Mouse (Mus musculus): ENCODE results near the gene E2f2. TPM values are rescaled to one million over a fixed set of nuclear protein-coding genes. Genes with fewer than 3 reads are reported as not detected.

The E2f2 gene
- polyA plus RNA-seq, 1 experiment from 2014 or later, result 2.5 TPM

DNA sequence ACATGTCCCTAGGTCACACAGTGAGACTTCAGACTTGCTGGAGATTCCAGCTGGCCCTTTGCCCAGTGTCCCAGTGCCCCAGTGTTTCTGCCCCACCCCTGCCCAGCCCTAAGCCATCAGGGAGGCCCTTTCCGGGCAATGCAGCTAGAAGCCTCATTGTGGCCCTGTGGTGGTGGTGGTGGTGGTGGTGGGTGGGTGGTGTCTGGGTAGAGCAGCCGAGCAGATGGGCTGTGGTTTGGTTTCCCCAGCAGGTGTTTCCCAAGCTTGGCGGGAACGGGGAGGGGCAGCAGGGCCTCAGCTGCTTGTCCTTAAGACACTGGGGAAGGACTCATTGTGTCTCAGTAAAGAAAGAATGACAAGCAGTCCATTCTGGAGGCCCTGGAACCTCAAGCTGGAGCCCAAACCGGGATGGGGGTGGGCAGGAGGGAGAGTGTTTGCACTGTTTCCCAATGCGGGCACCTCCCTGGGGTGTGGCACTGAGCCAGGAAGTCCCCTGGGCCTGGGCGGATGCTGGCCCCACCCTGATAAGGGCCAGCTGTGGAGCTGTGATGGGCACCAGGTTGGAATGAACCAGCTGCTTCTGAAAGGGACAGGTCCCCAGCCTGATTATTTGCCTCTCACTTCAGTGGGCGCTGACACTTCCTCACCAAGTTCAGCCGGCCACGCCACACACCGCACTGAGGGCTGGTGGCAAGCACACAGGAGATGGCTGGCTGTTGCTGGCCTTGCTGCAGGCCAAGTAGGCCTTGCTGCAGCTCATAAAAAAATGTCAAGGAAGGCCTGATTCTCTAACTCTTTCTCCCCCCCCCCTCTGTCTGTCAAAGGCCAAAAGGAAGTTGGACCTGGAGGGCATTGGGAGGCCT, 5.6 kb downstream of the E2f2 start:
- Histone ChIP-seq H3K4me1 (ENCODE audit: control insufficient read depth in 2 of 2, insufficient read depth in 2 of 2, low read length in 2 of 2) (peaks cover 37 to 55% of the 10 kb centered on the region in 2 experiments), H3K27ac (replicated peaks in 1 of 2; ENCODE audit: control insufficient read depth in 1 of 2, insufficient read depth in 1 of 2, low read depth in 2 of 2, low read length in 2 of 2) (peak overlapping the region; percentile 33 to 59), H3K9ac (ENCODE audit: low read length) (peak overlapping the region; percentile 8; the same call in 1 of the 2 replicates), H3K4me3 (ENCODE audit: control insufficient read depth in 1 of 2, insufficient read depth in 1 of 2, low read depth in 1 of 2, low read length in 2 of 2) (no peak overlapping the region), H3K9me3 (ENCODE audit: control insufficient read depth, low read length) (no peaks in the 10 kb centered on the region), H3K27me3 (ENCODE audit: control insufficient read depth, insufficient read depth, low read length) (no peaks in the 10 kb centered on the region), H3K36me3 (ENCODE audit: control insufficient read depth, insufficient read depth, low read length) (no peaks in the 10 kb centered on the region), H3K4me2 (ENCODE audit: low read length) (peak overlapping the region; percentile 21)
- no peak for ATAC-seq (ENCODE audit: insufficient number of reproducible peaks, insufficient read depth, low FRiP score, low read depth)
- WGBS, result 53% methylated on average over 11 of the region's 11 CpGs

DNA sequence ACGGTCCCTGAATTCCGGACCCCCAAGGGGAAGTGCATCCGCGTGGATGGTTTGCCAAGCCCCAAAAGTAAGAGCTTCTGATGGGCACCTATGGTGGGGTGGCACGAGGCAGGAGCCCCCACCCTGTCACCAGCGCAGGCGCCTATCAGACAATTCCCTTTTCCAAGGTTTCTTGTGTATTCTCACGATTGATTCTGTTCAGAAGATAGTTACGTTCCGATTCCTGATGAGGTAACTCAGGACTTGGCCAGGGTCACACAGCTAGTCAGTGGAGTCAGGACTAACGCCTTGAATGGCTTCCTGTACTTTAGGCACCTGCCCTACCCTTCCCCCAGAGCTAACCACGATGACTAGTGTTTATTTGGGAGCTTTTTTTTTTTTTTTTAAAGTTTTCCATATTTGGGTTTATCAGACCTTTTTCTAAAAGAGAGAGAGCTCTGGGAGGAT, 6.3 kb downstream of the E2f2 start:
- WGBS, result 74% methylated on average over 12 of the region's 12 CpGs
- Histone ChIP-seq H3K4me3 (ENCODE audit: control insufficient read depth in 1 of 2, insufficient read depth in 1 of 2, low read depth in 1 of 2, low read length in 2 of 2) (no peak overlapping the region), H3K27me3 (ENCODE audit: control insufficient read depth, insufficient read depth, low read length) (no peaks in the 10 kb centered on the region), H3K36me3 (ENCODE audit: control insufficient read depth, insufficient read depth, low read length) (no peaks in the 10 kb centered on the region), H3K4me1 (ENCODE audit: control insufficient read depth in 2 of 2, insufficient read depth in 2 of 2, low read length in 2 of 2) (peaks cover 33 to 51% of the 10 kb centered on the region in 2 experiments), H3K27ac (replicated peaks in 1 of 2; ENCODE audit: control insufficient read depth in 1 of 2, insufficient read depth in 1 of 2, low read depth in 2 of 2, low read length in 2 of 2) (peak overlapping the region; percentile 33 to 59), H3K9me3 (ENCODE audit: control insufficient read depth, low read length) (no peaks in the 10 kb centered on the region), H3K9ac (ENCODE audit: low read length) (no peak overlapping the region; the same call in 1 of the 2 replicates), H3K4me2 (ENCODE audit: low read length) (no peak overlapping the region)
- no peak for ATAC-seq (ENCODE audit: insufficient number of reproducible peaks, insufficient read depth, low FRiP score, low read depth)

DNA sequence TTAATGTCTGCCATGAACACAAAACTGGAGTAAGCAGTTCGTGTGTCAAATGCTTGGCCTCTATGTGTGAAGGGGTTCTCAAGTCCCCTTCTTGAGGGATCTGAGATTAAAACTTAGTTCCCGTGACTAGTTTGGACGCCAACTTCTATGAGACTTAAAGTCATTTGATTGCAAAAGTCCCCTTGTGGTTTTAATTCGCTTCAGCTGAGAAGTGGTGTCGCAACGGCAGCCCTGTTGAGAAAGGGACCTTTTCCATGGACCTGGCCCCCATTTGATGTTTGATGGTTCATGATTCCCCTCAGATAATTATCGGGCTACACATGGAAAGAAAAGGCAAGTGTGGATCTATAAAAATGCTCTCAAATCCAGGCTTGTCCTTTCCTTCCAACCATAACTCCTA, 7.3 kb downstream of the E2f2 start:
- Histone ChIP-seq H3K9me3 (ENCODE audit: control insufficient read depth, low read length) (no peaks in the 10 kb centered on the region), H3K9ac (ENCODE audit: low read length) (peak overlapping the region; percentile 54; the same call in 1 of the 2 replicates), H3K36me3 (ENCODE audit: control insufficient read depth, insufficient read depth, low read length) (0 out of 2 replicates have a peak, but pooled peaks cover 2% of the 10 kb centered on the region), H3K27me3 (ENCODE audit: control insufficient read depth, insufficient read depth, low read length) (no peaks in the 10 kb centered on the region), H3K4me3 (ENCODE audit: control insufficient read depth in 1 of 2, insufficient read depth in 1 of 2, low read depth in 1 of 2, low read length in 2 of 2) (no peak overlapping the region), H3K27ac (replicated peaks in 1 of 2; ENCODE audit: control insufficient read depth in 1 of 2, insufficient read depth in 1 of 2, low read depth in 2 of 2, low read length in 2 of 2) (peak overlapping the region in 1 of 2 experiments; percentile 72; a peak in 3 of 4 replicates), H3K4me1 (ENCODE audit: control insufficient read depth in 2 of 2, insufficient read depth in 2 of 2, low read length in 2 of 2) (peaks cover 29 to 43% of the 10 kb centered on the region in 2 experiments), H3K4me2 (ENCODE audit: low read length) (peak overlapping the region; percentile 66)
- no peak for ATAC-seq (ENCODE audit: insufficient number of reproducible peaks, insufficient read depth, low FRiP score, low read depth)
- WGBS, result 89% methylated on average over 7 of the region's 7 CpGs

DNA sequence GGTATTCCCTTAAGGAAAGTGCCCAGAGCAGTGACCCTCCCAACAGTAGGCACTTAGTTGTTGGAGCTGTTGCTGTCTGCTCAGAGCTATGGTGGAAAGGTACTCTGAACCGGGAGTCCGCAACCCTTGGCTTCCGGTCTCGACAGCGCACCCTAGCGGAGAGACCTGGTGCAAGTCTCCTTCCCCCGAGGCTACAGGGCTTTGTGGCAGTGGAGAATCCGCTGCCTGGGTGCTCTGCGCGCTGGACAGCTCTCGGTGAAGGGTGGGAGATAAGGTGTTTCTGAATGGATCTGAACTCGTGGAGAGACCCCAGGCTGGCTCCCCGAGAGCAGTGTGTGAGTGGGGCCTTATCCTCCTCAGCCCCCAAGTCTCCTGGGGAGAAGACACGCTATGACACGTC, 7.8 kb downstream of the E2f2 start:
- ATAC-seq (ENCODE audit: insufficient number of reproducible peaks, insufficient read depth, low FRiP score, low read depth), result peak; percentile 22; the same call in 1 of the 2 replicates
- H3K4me3 ChIP-seq (ENCODE audit: control insufficient read depth in 1 of 2, insufficient read depth in 1 of 2, low read depth in 1 of 2, low read length in 2 of 2), result peak overlapping the region; percentile 26 to 30; a peak in 3 of 4 replicates
- 0 out of 2 replicates have a peak, but pooled peaks cover 2% of the 10 kb centered on the region for H3K36me3 ChIP-seq (ENCODE audit: control insufficient read depth, insufficient read depth, low read length)
- H3K27me3 ChIP-seq (ENCODE audit: control insufficient read depth, insufficient read depth, low read length), result no peaks in the 10 kb centered on the region
- no peaks in the 10 kb centered on the region for H3K9me3 ChIP-seq (ENCODE audit: control insufficient read depth, low read length)
- WGBS, result 2% methylated on average over 15 of the region's 15 CpGs
- H3K27ac ChIP-seq (replicated peaks in 1 of 2; ENCODE audit: control insufficient read depth in 1 of 2, insufficient read depth in 1 of 2, low read depth in 2 of 2, low read length in 2 of 2), result peak overlapping the region; percentile 72 to 73
- H3K9ac ChIP-seq (ENCODE audit: low read length), result peak overlapping the region; percentile 54; the same call in 1 of the 2 replicates
- H3K4me2 ChIP-seq (ENCODE audit: low read length), result peak overlapping the region; percentile 66
- peaks cover 27 to 39% of the 10 kb centered on the region in 2 experiments for H3K4me1 ChIP-seq (ENCODE audit: control insufficient read depth in 2 of 2, insufficient read depth in 2 of 2, low read length in 2 of 2)

DNA sequence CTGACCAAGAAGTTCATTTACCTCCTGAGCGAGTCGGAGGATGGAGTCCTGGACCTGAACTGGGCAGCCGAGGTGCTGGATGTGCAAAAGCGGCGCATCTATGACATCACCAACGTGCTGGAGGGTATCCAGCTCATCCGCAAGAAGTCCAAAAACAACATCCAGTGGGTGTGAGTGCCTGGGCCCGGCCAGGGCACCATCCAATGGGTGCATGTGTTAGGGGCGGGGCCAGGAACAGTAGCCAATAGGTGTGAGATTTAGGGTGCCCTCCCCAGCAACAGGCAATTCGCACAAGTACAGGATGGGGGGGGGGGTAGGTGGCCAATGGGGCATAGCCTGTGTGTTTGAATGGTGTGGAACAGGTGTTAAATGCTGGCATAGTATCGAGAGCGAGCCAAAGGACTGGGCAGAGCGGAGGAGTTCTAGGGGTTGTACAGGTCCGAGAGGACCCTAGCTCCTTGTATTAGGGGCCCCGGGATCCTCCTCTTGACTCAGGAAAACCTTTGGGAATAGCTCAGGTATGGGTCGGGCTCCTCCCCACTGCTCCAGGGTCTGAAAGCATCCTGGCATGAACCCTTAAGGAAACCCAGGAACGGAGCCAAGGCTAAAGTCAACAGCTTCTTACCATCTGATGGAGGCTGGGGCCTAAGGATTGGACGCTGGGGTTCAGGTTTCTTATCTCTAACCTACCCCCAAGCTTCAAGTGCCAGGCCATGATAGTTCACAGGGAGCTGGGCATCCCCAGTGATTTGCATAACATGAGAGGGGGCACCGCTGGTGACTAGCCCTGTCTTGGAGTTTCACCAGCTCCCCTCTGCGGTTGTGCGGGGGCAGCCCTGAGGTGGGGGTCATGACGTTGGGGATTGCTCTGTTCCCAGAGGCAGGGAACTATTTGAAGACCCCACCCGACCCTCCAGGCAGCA, 8.5 kb downstream of the E2f2 start:
- Histone ChIP-seq H3K27me3 (ENCODE audit: control insufficient read depth, insufficient read depth, low read length) (no peaks in the 10 kb centered on the region), H3K36me3 (ENCODE audit: control insufficient read depth, insufficient read depth, low read length) (0 out of 2 replicates have a peak, but pooled peaks cover 2% of the 10 kb centered on the region), H3K4me3 (ENCODE audit: control insufficient read depth in 1 of 2, insufficient read depth in 1 of 2, low read depth in 1 of 2, low read length in 2 of 2) (peak overlapping the region; percentile 26 to 30; a peak in 3 of 4 replicates), H3K27ac (replicated peaks in 1 of 2; ENCODE audit: control insufficient read depth in 1 of 2, insufficient read depth in 1 of 2, low read depth in 2 of 2, low read length in 2 of 2) (peak overlapping the region; percentile 72 to 73), H3K4me2 (ENCODE audit: low read length) (peak overlapping the region; percentile 66), H3K4me1 (ENCODE audit: control insufficient read depth in 2 of 2, insufficient read depth in 2 of 2, low read length in 2 of 2) (peaks cover 28 to 40% of the 10 kb centered on the region in 2 experiments), H3K9me3 (ENCODE audit: control insufficient read depth, low read length) (no peaks in the 10 kb centered on the region), H3K9ac (ENCODE audit: low read length) (peak overlapping the region; percentile 54; the same call in 1 of the 2 replicates)
- 14% methylated on average over 23 of the region's 23 CpGs for WGBS
- ATAC-seq (ENCODE audit: insufficient number of reproducible peaks, insufficient read depth, low FRiP score, low read depth), result peak; percentile 83

DNA sequence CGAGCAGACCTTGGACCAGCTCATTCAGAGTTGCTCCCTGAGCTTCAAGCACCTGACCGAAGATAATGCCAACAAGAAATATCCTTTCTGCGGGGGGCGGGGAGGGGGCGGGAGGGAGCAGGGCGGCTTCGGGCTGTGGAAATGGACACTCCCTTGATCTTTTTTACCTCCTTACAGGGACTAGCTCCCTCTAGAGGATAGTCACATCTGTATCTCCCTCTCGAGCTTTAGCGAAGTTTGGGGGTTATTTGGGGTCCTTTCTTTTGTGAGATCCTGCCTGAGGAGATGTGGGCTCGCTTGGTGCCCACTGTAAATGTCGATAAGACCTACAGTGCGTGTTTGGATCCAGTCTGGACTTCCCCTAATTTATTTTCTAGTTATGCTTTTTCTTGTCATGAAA, 9.2 kb downstream of the E2f2 start:
- H3K4me2 ChIP-seq (ENCODE audit: low read length), result peak overlapping the region; percentile 66
- no peak overlapping the region for H3K4me3 ChIP-seq (ENCODE audit: control insufficient read depth in 1 of 2, insufficient read depth in 1 of 2, low read depth in 1 of 2, low read length in 2 of 2)
- 16% methylated on average over 12 of the region's 12 CpGs for WGBS
- H3K9ac ChIP-seq (ENCODE audit: low read length), result peak overlapping the region; percentile 16; the same call in 1 of the 2 replicates
- H3K27ac ChIP-seq (replicated peaks in 1 of 2; ENCODE audit: control insufficient read depth in 1 of 2, insufficient read depth in 1 of 2, low read depth in 2 of 2, low read length in 2 of 2), result no peak overlapping the region
- peaks cover 30 to 36% of the 10 kb centered on the region in 2 experiments for H3K4me1 ChIP-seq (ENCODE audit: control insufficient read depth in 2 of 2, insufficient read depth in 2 of 2, low read length in 2 of 2)
- H3K36me3 ChIP-seq (ENCODE audit: control insufficient read depth, insufficient read depth, low read length), result 0 out of 2 replicates have a peak, but pooled peaks cover 2% of the 10 kb centered on the region
- ATAC-seq (ENCODE audit: insufficient number of reproducible peaks, insufficient read depth, low FRiP score, low read depth), result no peak
- no peaks in the 10 kb centered on the region for H3K27me3 ChIP-seq (ENCODE audit: control insufficient read depth, insufficient read depth, low read length)
- H3K9me3 ChIP-seq (ENCODE audit: control insufficient read depth, low read length), result no peaks in the 10 kb centered on the region

DNA sequence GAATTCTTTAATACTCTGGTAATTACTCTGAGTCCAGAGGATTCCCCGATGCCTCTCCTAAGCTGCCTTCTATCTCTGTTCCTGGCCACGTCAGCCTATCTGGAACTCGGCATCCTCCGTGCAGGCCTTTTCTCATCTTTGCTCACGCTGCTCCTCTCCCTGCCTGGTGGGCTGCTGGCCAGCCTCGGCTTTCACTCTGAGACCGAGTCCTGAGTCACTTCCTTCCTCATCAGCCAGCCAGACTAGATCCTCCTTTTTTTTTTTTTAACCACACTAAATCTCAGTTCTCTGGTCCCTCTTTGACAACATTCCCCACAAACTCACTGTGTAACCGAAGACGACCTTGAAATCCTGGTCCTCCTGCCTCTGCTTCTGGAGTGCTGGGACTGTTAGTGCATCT, 13.2 kb downstream of the E2f2 start:
- no peak for ATAC-seq (ENCODE audit: insufficient number of reproducible peaks, insufficient read depth, low FRiP score, low read depth)
- Histone ChIP-seq H3K4me3 (ENCODE audit: control insufficient read depth in 1 of 2, insufficient read depth in 1 of 2, low read depth in 1 of 2, low read length in 2 of 2) (no peak overlapping the region), H3K36me3 (ENCODE audit: control insufficient read depth, insufficient read depth, low read length) (peaks cover 20% of the 10 kb centered on the region), H3K27ac (replicated peaks in 1 of 2; ENCODE audit: control insufficient read depth in 1 of 2, insufficient read depth in 1 of 2, low read depth in 2 of 2, low read length in 2 of 2) (peak overlapping the region; percentile 46 to 59; a peak in 3 of 4 replicates), H3K9me3 (ENCODE audit: control insufficient read depth, low read length) (no peaks in the 10 kb centered on the region), H3K4me1 (ENCODE audit: control insufficient read depth in 2 of 2, insufficient read depth in 2 of 2, low read length in 2 of 2) (peaks cover 13 to 16% of the 10 kb centered on the region in 2 experiments; a peak in 3 of 4 replicates), H3K9ac (ENCODE audit: low read length) (no peak overlapping the region), H3K4me2 (ENCODE audit: low read length) (no peak overlapping the region), H3K27me3 (ENCODE audit: control insufficient read depth, insufficient read depth, low read length) (no peaks in the 10 kb centered on the region)
- WGBS, result 46% methylated on average over 9 of the region's 9 CpGs
